20 mouse cellular contexts compared by ENCODE assay signal in the genomic region with DNA sequence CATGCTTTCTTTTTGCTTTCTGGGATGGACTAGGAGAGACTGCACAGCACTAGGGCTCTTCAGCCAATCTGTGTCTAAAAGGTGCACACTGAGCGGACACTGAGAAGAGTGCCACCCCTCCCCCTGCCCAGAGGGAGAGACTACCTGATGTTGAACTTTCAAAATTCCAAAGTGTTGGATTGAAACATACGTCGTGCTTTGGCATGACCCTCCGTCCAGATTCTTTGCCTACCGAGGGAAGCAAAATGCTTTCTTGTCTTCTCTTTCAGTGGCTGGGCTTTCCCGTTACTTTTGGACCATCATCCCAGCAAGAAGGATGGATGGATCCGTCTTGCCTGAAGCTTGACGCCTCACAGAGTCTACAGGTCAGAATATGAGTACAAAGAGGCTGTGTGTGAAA. TPM values are rescaled to one million over a fixed set of nuclear protein-coding genes. Genes with fewer than 3 reads are reported as not detected.
"Had no signal": no experiment of that assay in that cellular context is flagged by ENCODE, and none has a peak within 500 bp of the region (broad histone marks: within the 10 kb centered on the region; RNA-seq: fewer than 3 reads in every experiment).

No protein-coding gene starts in this region.

- H3K9ac ChIP-seq: limb, embryonic 13.5 days; liver, embryonic 12.5 days; liver, embryonic 15.5 days; lung, embryonic 15.5 days had no signal

- H3K4me3 ChIP-seq: limb, embryonic 10.5 days; limb, embryonic 13.5 days; liver, embryonic 12.5 days; liver, embryonic 15.5 days; lung, embryonic 15.5 days; megakaryocyte, embryonic 14.5 days; midbrain, embryonic 10.5 days had no signal

- H3K4me2 ChIP-seq: limb, embryonic 13.5 days; liver, embryonic 12.5 days; liver, embryonic 15.5 days; lung, embryonic 15.5 days had no signal

- H3K27ac ChIP-seq: kidney, postnatal 0 days; limb, embryonic 10.5 days; limb, embryonic 13.5 days; liver, embryonic 12.5 days; liver, embryonic 15.5 days; lung, embryonic 15.5 days; midbrain, embryonic 10.5 days had no signal

- H3K9me3 ChIP-seq: limb, embryonic 10.5 days; limb, embryonic 13.5 days; liver, embryonic 12.5 days; liver, embryonic 15.5 days; lung, embryonic 15.5 days; midbrain, embryonic 10.5 days had no signal

- H3K4me1 ChIP-seq: limb, embryonic 13.5 days; liver, embryonic 12.5 days; liver, embryonic 15.5 days; lung, embryonic 15.5 days; megakaryocyte, embryonic 14.5 days had no signal

- H3K27me3 ChIP-seq: liver, embryonic 15.5 days; lung, embryonic 15.5 days had no signal

- H3K36me3 ChIP-seq: limb, embryonic 10.5 days; limb, embryonic 13.5 days; liver, embryonic 12.5 days; liver, embryonic 15.5 days; lung, embryonic 15.5 days; midbrain, embryonic 10.5 days had no signal

- ATAC-seq: intestine, postnatal 0 days; liver, embryonic 12.5 days had no signal

- DNase-seq: kidney, adult 2 months; layer of hippocampus, postnatal 36 days; liver; lung, postnatal 10 days; lung, postnatal 36 days; midbrain, embryonic 14.5 days; thymus, adult 18-20 months had no signal

RNA-seq across cellular contexts. Expression of a gene that starts 23.5 kb away (rescaled TPM):
- polyA plus RNA-seq: liver, embryonic 15.5 days; spleen, adult 2 months had no signal

RNA-seq across cellular contexts. Expression of a gene that starts 56.3 kb away (rescaled TPM):
- polyA plus RNA-seq: kidney, adult 2 months; kidney, embryonic 14.5 days; kidney, postnatal 0 days; liver, embryonic 12.5 days; liver, embryonic 15.5 days; lung, embryonic 15.5 days; neural tube, embryonic 14.5 days; testis, adult 2 months had no signal
